Mouse (Mus musculus): ENCODE measurements around the gene Zdhhc13. TPM values are rescaled to one million over a fixed set of nuclear protein-coding genes. Genes with fewer than 3 reads are reported as not detected.

The Zdhhc13 gene
- 38.7 and 49.7 TPM in 2 replicates for polyA plus RNA-seq (2014; fragmentation: Nextera tagmentation; extraction: Ambion mirVana)

DNA sequence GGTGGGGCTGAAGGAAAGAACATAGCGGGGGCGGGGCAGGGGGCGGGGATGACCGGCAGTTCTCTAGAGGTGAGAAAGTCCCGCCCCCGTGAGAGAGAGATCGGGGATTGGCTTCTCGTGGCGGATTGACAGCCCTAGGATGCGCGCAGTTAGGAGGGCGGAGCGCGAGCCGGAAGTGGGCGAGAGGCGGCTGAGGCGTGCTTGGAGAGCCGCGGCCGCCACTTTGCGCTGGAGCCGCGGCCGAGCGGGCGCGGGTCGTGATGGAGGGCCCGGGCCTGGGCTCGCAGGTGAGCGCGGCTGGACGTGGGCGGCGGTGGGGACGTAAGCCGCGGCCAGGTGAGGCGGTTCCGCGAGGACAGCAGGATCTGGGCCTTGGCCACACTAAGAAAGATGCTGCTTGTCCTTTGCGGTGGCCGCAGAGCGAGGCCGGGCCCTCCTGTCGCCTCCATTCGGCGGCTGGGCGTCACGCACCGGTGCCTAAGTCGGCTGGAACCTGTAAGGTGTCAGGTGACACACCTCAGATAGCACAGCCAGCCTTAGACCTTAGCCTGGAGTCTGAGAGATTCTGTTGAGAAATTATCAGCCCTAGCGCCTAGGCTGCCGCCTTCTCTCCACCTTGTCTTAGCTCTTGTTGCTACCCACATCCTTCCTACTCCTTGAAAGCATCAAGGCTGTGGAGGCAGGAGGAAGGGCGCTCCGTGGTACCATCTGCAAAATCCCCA is at the start of gene Zdhhc13:
Zdhhc13 (plus strand) TSS at position 153 of the 722 bp plus-strand sequence.
- DNase-seq (peak; percentile 96), ATAC-seq (ENCODE audit: low FRiP score, low TSS enrichment) (peak; percentile 97)
- H3K36me3 ChIP-seq (ENCODE audit: control insufficient read depth, insufficient read depth, low read length) = no peaks in the 10 kb centered on the region
- H3K4me2 ChIP-seq (ENCODE audit: low read length) = peak within 1 kb of the TSS; percentile 90
- H3K27me3 ChIP-seq (ENCODE audit: control insufficient read depth, insufficient read depth, low read length) = no peaks in the 10 kb centered on the region
- H3K9ac ChIP-seq (replicated peaks; ENCODE audit: low read length) = peak within 1 kb of the TSS; percentile 85
- H3K27ac ChIP-seq (replicated peaks; ENCODE audit: low read depth, low read length) = peak within 1 kb of the TSS; percentile 83
- no peaks in the 10 kb centered on the region for H3K9me3 ChIP-seq (ENCODE audit: control insufficient read depth, low read length)
- WGBS = under 1% methylated on average over 57 of the region's 57 CpGs
- H3K4me1 ChIP-seq (ENCODE audit: control insufficient read depth, insufficient read depth, low read length) = peaks cover 21% of the 10 kb centered on the region; the same call in 1 of the 2 replicates
- H3K4me3 ChIP-seq (replicated peaks; ENCODE audit: low read depth, low read length) = peak within 1 kb of the TSS; percentile 86

DNA sequence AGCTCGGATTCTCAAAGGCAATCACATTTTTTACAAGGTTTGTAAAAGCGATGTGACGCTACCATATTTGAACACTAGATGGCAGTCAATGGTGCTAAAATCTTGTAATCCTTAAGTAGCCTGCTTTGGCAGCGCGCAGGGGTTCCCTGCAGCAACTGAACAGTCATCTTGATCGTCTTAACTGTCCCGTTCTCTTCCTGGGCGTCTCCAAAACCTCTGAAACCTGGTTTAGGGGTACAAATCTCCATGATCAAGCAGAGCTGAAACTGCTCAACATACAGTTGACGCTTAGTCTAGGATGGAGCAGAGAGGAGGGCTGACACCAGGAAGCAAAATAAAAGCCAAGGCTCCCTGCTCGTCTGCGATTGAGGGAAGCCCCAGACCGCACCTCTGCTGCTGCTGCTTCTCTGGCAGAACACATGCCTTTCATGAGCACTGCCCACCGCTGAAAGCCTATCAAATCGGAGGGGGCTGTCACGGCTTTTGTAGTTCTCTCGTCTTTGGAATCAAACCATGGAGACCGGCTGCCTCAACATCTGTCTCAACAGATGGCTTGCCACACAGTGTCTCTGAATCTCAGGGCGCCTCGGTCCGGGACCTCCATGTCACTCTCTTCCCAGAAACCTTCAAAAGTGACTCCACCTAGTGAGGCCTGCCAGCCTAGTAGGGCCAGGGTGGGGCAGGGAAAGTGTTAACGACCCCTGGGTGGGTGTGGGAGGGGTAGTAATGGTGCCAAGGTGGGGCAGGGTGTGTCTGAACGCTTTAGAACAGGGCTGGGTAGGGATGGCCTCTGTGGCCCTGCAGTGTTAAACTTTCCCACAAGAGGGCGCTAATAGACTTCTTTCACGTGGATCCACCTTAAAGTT is 39.3 kb upstream of the Zdhhc13 start:
- H3K27ac ChIP-seq (replicated peaks; ENCODE audit: low read depth, low read length) = peak overlapping the region; percentile 63
- peak overlapping the region; percentile 41 for H3K4me3 ChIP-seq (replicated peaks; ENCODE audit: low read depth, low read length)
- under 1% methylated on average over 24 of the region's 24 CpGs for WGBS
- H3K9me3 ChIP-seq (ENCODE audit: control insufficient read depth, low read length) = no peaks in the 10 kb centered on the region
- H3K4me2 ChIP-seq (ENCODE audit: low read length) = peak overlapping the region; percentile 86
- no peaks in the 10 kb centered on the region for H3K27me3 ChIP-seq (ENCODE audit: control insufficient read depth, insufficient read depth, low read length)
- no peaks in the 10 kb centered on the region for H3K4me1 ChIP-seq (ENCODE audit: control insufficient read depth, insufficient read depth, low read length)
- ATAC-seq (ENCODE audit: low FRiP score, low TSS enrichment) = peak; percentile 83
- no peaks in the 10 kb centered on the region for H3K36me3 ChIP-seq (ENCODE audit: control insufficient read depth, insufficient read depth, low read length)
- H3K9ac ChIP-seq (replicated peaks; ENCODE audit: low read length) = peak overlapping the region; percentile 59
- peak; percentile 96 for DNase-seq

DNA sequence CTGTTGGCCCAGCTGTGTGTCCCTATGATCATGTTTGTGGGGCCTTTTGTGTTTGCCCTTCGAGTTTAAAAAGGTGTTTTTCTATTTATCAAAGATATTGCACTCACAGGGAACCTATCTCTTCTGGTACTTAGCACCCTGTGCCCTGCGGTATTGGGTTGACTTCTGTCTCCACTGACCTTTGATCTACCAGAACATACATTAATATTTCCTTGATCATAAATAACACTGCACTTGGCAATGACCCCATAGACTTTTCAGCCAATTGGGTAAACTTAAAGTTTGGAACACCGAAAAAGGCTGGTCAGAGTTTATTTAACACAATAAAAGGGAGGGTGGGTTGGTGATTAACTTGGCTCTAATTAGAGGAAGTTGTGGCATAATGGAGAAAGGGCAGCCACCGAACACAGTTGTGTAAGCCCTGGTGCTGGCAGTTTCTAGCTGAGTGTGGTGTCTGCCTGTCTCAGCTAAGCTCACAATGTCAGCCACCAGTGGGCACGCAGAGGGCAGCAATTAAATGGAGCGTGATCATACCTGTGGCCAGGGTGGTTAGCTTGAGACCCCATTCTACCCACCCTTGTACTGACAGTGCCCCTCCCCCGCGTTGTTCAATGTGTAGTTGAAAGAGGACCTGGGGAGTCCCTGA is 38.5 kb upstream of the Zdhhc13 start:
- ATAC-seq (ENCODE audit: low FRiP score, low TSS enrichment) (0 out of 2 replicates have a peak, but pooled peaks have one; percentile 24), DNase-seq (no peak)
- Histone ChIP-seq H3K27me3 (ENCODE audit: control insufficient read depth, insufficient read depth, low read length) (no peaks in the 10 kb centered on the region), H3K4me2 (ENCODE audit: low read length) (peak overlapping the region; percentile 86), H3K9me3 (ENCODE audit: control insufficient read depth, low read length) (no peaks in the 10 kb centered on the region), H3K36me3 (ENCODE audit: control insufficient read depth, insufficient read depth, low read length) (no peaks in the 10 kb centered on the region), H3K9ac (replicated peaks; ENCODE audit: low read length) (no peak overlapping the region), H3K4me3 (replicated peaks; ENCODE audit: low read depth, low read length) (no peak overlapping the region), H3K4me1 (ENCODE audit: control insufficient read depth, insufficient read depth, low read length) (no peaks in the 10 kb centered on the region), H3K27ac (replicated peaks; ENCODE audit: low read depth, low read length) (no peak overlapping the region)
- WGBS = 67% methylated on average over 8 of the region's 8 CpGs

DNA sequence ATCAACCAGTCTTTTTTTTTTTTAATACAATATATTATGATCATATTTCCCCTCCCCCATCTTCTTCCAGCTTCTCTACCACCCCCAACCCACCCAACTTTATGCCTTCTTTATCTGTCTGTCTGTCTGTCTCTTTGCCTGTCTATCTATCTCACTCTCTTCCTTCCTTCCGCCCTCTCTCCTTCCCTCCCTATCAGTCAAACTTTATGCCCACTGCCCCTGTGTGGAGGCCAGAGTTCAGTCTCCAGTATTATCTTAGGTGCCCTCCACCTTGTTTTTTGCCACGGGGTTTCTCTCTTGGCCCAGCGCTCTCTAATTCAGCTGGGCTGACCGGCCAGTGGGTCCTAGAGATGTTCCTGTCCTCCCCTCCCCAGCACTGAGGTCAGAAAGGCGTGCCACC is 37.6 kb upstream of the Zdhhc13 start:
- H3K27me3 ChIP-seq (ENCODE audit: control insufficient read depth, insufficient read depth, low read length) = no peaks in the 10 kb centered on the region
- no peak overlapping the region for H3K27ac ChIP-seq (replicated peaks; ENCODE audit: low read depth, low read length)
- H3K36me3 ChIP-seq (ENCODE audit: control insufficient read depth, insufficient read depth, low read length) = no peaks in the 10 kb centered on the region
- H3K9me3 ChIP-seq (ENCODE audit: control insufficient read depth, low read length) = no peaks in the 10 kb centered on the region
- no peaks in the 10 kb centered on the region for H3K4me1 ChIP-seq (ENCODE audit: control insufficient read depth, insufficient read depth, low read length)
- no peak for ATAC-seq (ENCODE audit: low FRiP score, low TSS enrichment)
- 85% methylated on average over 5 of the region's 5 CpGs for WGBS
- H3K9ac ChIP-seq (replicated peaks; ENCODE audit: low read length) = no peak overlapping the region
- DNase-seq = no peak
- H3K4me3 ChIP-seq (replicated peaks; ENCODE audit: low read depth, low read length) = no peak overlapping the region
- no peak overlapping the region for H3K4me2 ChIP-seq (ENCODE audit: low read length)

DNA sequence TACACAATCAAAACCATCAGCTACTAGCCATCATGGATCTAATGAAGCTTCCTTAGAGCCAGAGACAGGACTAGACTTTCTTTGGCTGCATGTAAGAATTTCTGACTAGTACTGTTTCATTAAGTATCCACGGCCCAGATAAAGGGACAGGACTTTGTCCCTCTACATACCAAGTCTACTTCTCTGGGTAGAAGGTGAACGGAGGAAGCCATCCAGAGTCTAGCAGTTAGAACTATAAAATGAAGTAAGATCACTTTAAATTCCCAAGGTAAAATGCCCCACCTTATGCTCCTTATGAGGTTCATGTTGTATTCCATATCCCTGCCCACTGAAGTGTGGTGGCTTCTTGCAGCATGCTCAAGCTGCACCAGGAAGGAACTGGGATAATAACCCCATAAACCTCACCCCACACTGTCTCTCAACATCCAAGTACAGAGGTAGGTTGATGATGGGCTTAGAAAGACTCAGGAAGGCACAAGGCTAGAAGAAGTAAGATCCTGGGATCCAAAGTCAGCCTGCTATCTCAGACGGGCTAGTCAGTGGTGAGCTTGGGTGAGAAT is 34.3 kb upstream of the Zdhhc13 start:
- no peaks in the 10 kb centered on the region for H3K27me3 ChIP-seq (ENCODE audit: control insufficient read depth, insufficient read depth, low read length)
- no peak overlapping the region for H3K27ac ChIP-seq (replicated peaks; ENCODE audit: low read depth, low read length)
- 83% methylated on average over 3 of the region's 3 CpGs for WGBS
- no peaks in the 10 kb centered on the region for H3K4me1 ChIP-seq (ENCODE audit: control insufficient read depth, insufficient read depth, low read length)
- ATAC-seq (ENCODE audit: low FRiP score, low TSS enrichment) = no peak
- no peak overlapping the region for H3K4me2 ChIP-seq (ENCODE audit: low read length)
- H3K9me3 ChIP-seq (ENCODE audit: control insufficient read depth, low read length) = no peaks in the 10 kb centered on the region
- no peak overlapping the region for H3K4me3 ChIP-seq (replicated peaks; ENCODE audit: low read depth, low read length)
- no peak overlapping the region for H3K9ac ChIP-seq (replicated peaks; ENCODE audit: low read length)
- DNase-seq = no peak
- no peaks in the 10 kb centered on the region for H3K36me3 ChIP-seq (ENCODE audit: control insufficient read depth, insufficient read depth, low read length)

DNA sequence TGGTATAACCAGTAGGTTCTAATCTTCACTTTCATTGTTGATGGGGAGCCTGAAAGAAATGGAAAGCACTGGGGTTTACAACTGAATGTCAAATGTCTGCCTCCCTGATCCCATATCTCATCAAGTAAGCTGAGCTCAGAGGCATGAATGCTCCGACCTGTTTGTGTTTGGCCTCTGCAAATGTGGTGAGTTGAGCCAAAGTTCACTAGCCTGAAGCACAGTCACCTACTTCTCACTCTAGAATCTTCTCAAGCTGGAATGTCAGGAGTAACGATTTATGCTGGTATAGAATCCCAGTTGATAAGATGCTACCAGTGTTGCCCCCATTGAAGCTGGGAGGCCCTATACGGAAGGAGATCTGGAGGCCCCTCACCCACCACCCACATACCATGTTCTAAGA is 33.0 kb upstream of the Zdhhc13 start:
- H3K4me3 ChIP-seq (replicated peaks; ENCODE audit: low read depth, low read length) = no peak overlapping the region
- H3K9ac ChIP-seq (replicated peaks; ENCODE audit: low read length) = no peak overlapping the region
- no peak overlapping the region for H3K27ac ChIP-seq (replicated peaks; ENCODE audit: low read depth, low read length)
- no peak for DNase-seq
- ATAC-seq (ENCODE audit: low FRiP score, low TSS enrichment) = no peak
- WGBS = 84% methylated on average over 3 of the region's 3 CpGs
- H3K4me2 ChIP-seq (ENCODE audit: low read length) = no peak overlapping the region
- H3K4me1 ChIP-seq (ENCODE audit: control insufficient read depth, insufficient read depth, low read length) = no peaks in the 10 kb centered on the region
- H3K36me3 ChIP-seq (ENCODE audit: control insufficient read depth, insufficient read depth, low read length) = no peaks in the 10 kb centered on the region
- H3K9me3 ChIP-seq (ENCODE audit: control insufficient read depth, low read length) = no peaks in the 10 kb centered on the region
- H3K27me3 ChIP-seq (ENCODE audit: control insufficient read depth, insufficient read depth, low read length) = no peaks in the 10 kb centered on the region

DNA sequence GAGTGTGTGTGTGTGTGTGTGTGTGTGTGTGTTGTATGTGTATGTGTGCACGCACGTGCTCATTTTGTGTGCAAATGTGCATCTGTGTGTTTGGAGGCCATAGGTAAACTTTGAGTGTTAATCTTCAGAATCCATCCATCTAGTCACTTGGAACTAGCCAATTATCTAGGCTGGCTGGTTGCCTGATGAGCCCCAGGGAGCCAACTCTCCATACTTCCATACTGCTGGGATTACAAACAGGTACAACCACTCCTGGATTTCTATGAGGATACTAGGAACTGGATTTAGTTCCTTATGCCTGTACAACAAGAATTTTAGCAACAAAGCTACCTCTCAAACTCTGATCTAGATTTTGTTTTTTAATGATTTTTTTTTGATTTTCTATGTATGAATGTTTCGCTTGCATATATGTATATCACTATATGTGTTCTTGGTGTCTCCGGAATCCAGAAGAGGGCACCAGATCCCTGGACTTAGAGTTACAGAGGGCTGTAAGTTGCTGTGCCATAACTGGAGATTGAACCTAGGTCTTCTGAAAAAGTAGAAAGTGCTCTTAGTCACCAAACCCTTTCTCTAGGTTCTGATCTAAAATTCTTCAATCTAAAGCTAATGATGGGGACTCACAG is 32.4 kb upstream of the Zdhhc13 start:
- H3K27me3 ChIP-seq (ENCODE audit: control insufficient read depth, insufficient read depth, low read length) = no peaks in the 10 kb centered on the region
- 96% methylated on average over 4 of the region's 4 CpGs for WGBS
- H3K9ac ChIP-seq (replicated peaks; ENCODE audit: low read length) = no peak overlapping the region
- H3K27ac ChIP-seq (replicated peaks; ENCODE audit: low read depth, low read length) = no peak overlapping the region
- H3K9me3 ChIP-seq (ENCODE audit: control insufficient read depth, low read length) = no peaks in the 10 kb centered on the region
- ATAC-seq (ENCODE audit: low FRiP score, low TSS enrichment) = no peak
- H3K36me3 ChIP-seq (ENCODE audit: control insufficient read depth, insufficient read depth, low read length) = no peaks in the 10 kb centered on the region
- no peaks in the 10 kb centered on the region for H3K4me1 ChIP-seq (ENCODE audit: control insufficient read depth, insufficient read depth, low read length)
- peak; percentile 48 for DNase-seq
- no peak overlapping the region for H3K4me3 ChIP-seq (replicated peaks; ENCODE audit: low read depth, low read length)
- no peak overlapping the region for H3K4me2 ChIP-seq (ENCODE audit: low read length)

DNA sequence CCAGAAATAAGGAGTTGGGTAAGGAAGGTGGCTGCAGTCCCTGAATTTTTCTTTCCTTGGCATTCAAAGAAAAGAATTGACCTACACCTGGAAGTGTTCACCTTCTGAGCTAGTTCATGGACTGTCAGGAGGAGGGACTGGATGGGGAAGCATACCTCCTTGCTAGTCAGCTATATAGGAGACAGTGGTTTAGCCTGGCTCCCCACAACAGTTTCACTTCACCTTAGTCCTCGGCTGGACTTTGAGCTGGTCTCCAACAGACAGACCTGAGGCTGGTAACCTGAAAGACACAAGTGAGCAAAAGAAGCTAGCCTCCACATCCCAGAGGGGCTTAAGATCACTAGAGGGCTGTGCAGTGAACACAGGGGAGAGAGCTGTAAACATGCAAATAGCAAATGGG is 30.7 kb upstream of the Zdhhc13 start:
- DNase-seq (no peak), ATAC-seq (ENCODE audit: low FRiP score, low TSS enrichment) (no peak)
- Histone ChIP-seq H3K9ac (replicated peaks; ENCODE audit: low read length) (no peak overlapping the region), H3K9me3 (ENCODE audit: control insufficient read depth, low read length) (no peaks in the 10 kb centered on the region), H3K4me1 (ENCODE audit: control insufficient read depth, insufficient read depth, low read length) (no peaks in the 10 kb centered on the region), H3K4me2 (ENCODE audit: low read length) (no peak overlapping the region), H3K36me3 (ENCODE audit: control insufficient read depth, insufficient read depth, low read length) (no peaks in the 10 kb centered on the region), H3K4me3 (replicated peaks; ENCODE audit: low read depth, low read length) (no peak overlapping the region), H3K27me3 (ENCODE audit: control insufficient read depth, insufficient read depth, low read length) (no peaks in the 10 kb centered on the region), H3K27ac (replicated peaks; ENCODE audit: low read depth, low read length) (no peak overlapping the region)
- WGBS = 81% methylated on average over 1 of the region's 1 CpGs
